Mouse (Mus musculus) right cerebral cortex, adult 2 months (tissue): Measurements from ENCODE around the gene Urod.

ENCODE experiments used
- DNase-seq, 2 experiments: peaks; one replicate each; pipeline ENCODE4 v3.0.0; 2021 to 2022; ENCODE audit warnings: low spot score in 2 of 2

Urod gene

GRCm38 (mm10) chr4:116995131-116995797, 1.1 kb upstream of the Urod start, which contains the start of gene Hectd3:
Gene Hectd3 (plus strand): TSS chr4:116995317.
- peak; percentile 60 to 71 for DNase-seq

GRCm38 (mm10) chr4:116991366-116991765, 2.8 kb downstream of the Urod start:
- peak; percentile 91 for DNase-seq

DNA sequence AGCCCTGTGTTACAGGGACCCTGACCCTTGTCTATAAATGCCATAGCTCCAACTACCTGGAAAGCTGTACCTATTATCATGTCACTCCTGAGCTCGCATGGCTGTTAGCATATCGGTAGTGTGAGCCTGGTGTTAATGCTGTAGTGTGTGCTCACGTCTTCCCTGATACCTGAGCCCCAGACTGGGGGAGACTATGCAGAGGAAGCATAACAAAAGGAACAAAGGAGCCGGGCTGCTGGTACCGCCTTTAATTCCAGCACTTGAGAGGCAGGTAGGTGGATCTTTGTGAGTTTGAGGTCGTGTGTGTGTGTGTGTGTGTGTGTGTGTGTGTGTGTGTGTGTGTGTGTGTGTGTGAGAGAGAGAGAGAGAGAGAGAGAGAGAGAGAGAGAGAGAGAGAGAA, 4.5 kb downstream of the Urod start:
- no peak for DNase-seq

DNA sequence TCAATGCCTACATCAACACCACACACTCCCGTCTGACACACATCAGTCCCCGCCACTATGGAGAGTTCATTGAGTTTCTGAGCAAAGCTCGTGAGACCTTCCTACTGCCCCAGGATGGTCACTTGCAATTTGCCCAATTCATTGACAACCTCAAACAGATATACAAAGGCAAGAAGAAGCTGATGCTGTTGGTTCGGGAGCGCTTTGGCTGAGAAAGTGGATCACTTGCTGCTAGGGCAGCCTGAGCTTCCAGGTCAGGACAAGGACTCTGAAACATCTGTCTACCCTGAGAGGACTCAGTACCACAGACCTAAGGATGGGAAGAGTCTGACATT, 7.1 kb downstream of the Urod start:
- no peak for DNase-seq

- DNase-seq = peak; percentile 61 to 72
These were observed 7.7 kb downstream of the Urod start for GRCm38 (mm10) chr4:116986400-116987121.

- no peak for DNase-seq
These were observed 8.5 kb downstream of the Urod start for GRCm38 (mm10) chr4:116985681-116986080.

- no peak for DNase-seq
These were observed 17.7 kb downstream of the Urod start for GRCm38 (mm10) chr4:116976503-116976902.

DNA sequence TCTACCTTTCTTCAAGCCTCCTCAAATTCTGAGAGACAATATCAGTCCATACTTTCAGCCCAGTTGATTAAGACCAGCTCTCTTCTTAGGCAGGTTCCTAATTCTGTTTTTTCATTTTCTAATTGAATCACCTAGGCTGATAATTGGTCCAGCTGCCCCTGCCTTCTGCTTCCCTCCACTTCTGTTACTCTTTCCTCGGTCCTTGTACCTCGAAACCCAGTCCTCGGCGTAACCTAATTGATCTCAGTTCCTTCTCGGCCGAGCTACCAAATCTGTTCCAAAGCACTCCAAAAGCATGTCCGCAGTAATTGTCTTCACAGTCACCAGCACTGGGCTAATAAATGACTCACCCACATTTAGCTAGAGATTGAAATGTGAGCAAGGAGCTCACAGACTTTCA, 39.3 kb downstream of the Urod start:
- no peak for DNase-seq

DNA sequence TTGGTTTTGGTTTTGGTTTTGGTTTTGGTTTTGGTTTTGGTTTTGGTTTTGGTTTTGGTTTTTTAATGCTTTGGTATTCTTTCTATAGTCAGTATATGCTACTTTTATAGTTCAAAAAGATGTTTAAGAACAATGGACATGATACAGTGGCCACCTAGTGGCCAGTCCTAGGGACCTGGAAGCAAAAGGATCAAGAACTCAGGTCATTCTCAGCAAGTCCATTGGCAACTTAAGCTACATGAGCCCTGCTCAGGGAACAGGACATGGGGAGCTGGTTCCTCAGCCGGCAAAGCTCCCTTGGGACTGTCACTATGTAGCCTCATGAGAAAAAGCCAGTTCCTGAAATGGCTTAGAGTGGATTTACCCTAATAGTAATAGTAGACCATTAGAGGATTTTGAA, 42.6 kb downstream of the Urod start:
- DNase-seq = no peak

- DNase-seq = no peak
These were observed 50.2 kb downstream of the Urod start for GRCm38 (mm10) chr4:116944055-116944454.

DNA sequence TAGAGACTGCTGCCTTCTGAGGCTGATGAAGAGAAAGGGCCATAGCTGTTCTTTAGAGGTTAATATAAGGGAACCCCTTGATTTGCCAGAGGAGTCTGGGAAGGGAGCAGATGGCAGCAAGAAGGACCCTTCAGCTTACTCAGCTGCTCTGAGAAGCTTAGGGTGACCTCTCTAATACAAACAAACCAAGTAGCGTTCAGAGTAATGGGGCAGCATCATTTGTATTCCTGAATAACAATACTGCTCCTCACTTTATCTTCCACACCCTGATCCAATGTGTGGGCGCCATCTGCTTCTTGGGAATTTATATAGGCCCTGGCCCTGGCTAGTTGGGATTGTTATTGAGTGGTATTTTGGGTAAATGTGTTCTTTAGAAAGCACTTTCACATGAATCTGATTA, 51.5 kb downstream of the Urod start:
- DNase-seq = no peak
